Mouse (Mus musculus) left cerebral cortex, adult 9 months (tissue): ENCODE results near the gene Ints7.

Experiments used
- DNase-seq, 2 experiments: peaks; one replicate each; pipeline ENCODE4 v3.0.0; 2022; ENCODE audit warnings: low spot score in 2 of 2

Gene Ints7

DNA sequence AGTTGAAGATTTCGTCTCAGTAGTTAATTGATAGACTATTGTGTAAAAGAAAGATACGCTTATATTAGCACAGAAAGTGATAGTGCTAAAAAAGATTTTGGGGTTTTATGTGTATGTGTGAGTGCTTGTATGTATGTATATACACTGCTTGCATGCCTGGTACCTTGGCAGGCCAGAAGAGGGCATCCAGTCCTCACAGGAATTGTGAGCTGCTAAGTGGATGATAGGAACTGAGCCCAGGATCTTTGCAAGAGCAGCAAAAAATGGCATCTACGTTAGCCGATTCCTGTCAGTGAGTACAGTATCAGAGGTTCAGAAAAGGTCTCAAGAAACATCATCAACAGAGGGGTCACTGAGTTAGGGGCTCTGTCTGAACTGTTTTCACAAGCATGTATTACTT lies 9.0 kb downstream of the Ints7 start:
- no peak for DNase-seq

DNA sequence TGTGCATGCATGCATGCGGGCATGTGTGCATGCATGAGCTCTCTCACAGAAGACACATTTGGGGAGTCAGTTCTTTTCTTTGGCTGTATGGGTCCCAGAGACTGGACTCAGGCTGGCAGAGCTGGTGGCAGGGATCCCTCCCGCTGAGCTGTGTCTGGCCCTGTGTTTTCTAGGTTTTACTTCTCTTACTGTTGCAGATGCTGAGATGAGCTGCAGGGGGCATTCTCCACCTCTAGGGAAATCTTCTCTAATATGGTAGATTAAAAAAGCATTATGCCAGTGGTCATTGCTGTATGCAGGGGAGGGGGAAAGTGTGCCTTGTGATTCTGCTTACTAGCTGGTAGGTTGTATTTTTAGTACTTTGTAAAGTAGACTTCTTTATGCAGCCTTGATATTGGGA lies 10.3 kb downstream of the Ints7 start:
- DNase-seq = peak in 1 of 2 experiments; percentile 18

DNA sequence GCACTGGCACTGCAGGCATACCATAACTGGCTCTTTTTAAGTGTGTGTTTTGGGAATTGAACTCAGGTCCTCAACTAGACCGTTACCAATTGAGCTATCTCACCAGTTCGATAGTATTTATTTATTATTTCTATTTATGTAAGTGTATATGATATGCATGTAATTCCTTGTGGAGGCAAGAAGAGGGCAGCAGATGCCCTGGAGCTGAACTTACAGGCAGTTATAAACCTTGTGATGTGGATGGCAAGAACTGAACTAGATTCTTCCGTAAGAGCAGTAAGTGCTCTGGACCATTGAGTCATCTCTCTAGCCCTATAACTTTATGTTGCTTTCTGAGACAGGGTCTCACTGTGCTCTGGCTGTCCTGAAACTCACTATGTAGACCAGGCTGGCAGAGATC lies 11.6 kb downstream of the Ints7 start:
- no peak for DNase-seq

- no peak for DNase-seq
Measured at GRCm38 (mm10) chr1:191588749-191589148, 13.3 kb downstream of the Ints7 start.

- DNase-seq = peak in 1 of 2 experiments; percentile 30
Measured at GRCm38 (mm10) chr1:191592016-191592720, 16.7 kb downstream of the Ints7 start.

GRCm38 (mm10) chr1:191596076-191596475 lies 20.6 kb downstream of the Ints7 start:
- DNase-seq = no peak

- no peak for DNase-seq
Measured at GRCm38 (mm10) chr1:191599210-191599609, 23.8 kb downstream of the Ints7 start.

DNA sequence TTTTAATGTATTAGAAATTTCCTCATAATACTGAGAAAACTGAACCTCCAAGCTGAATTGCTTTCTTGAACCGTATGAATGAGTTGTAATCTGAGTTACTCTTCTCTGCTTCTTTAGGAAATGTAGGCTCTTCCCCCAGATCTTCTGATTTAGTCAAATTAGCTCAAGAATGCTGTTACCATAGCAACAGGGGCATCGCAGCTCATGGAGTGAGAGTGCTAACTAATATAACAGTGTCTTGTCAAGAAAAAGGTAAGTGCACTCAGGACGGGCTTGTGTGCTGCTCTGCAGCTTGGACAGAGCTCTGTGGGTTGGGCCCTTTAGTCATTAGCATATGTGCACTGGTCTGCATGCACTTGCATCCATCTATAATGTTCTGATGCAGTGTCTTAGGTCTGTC lies 29.3 kb downstream of the Ints7 start:
- peak in 1 of 2 experiments; percentile 44 for DNase-seq

DNA sequence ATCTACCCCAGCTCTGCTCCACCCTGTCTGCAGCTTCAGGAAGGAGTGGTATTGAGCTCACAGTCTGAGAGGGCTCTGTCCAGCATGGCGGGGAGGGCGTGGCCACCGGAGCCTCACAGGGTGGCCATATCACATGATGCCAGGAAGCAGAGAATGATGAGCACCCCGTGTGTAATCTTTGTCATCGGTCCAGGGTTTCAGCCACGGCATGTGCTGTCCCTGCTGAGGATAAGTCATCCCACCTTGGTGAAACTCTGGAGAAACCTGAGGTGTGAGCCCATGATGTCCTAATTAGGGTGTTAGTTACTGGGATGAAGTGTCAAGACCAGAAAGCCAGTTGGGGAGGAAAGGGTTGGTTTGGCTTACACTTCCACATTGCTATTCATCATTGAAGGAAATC lies 33.6 kb downstream of the Ints7 start:
- DNase-seq = no peak

DNA sequence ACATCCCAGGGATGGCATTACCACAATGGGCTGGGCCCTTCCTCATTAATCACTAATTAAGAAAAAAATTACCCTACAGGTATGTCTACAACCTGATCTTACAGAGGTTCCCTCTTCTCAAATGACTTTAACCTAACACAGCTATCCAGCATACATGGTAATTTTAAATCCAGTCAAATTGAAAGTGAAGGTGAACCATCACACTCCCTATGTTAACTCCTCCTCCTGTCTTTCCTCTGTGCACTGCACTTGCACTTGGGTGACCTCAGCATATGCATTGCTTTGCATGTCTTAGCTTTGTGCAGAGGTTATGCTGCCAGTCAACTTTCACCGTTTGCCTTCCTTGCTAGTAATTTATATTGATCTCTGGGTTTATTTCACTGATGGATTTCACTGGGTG lies 34.1 kb downstream of the Ints7 start:
- no peak for DNase-seq

DNA sequence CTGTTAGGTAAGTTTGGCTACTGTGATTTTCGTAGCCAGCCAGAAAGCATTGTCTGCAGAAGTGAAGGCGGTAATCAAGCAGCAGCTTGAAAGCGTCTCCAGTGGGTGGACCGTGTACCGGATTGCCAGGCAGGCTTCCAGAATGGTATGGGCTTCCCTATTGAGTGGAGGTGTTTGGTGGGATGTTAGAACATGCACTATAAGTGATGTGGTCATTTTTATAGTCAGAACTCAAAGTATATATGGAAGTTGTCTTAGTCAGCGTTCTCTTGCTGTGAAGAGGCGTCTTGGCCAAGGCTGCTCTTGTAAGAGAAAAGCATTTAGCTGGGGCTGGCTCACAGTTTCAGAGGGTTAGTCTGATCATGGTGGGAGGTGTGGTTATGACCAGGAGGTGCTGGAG lies 34.9 kb downstream of the Ints7 start:
- DNase-seq = peak; percentile 58 to 80

- DNase-seq = peak in 1 of 2 experiments; percentile 47
Measured at GRCm38 (mm10) chr1:191611686-191612085, 36.2 kb downstream of the Ints7 start.

GRCm38 (mm10) chr1:191612877-191613276 lies 37.4 kb downstream of the Ints7 start:
- DNase-seq = no peak

DNA sequence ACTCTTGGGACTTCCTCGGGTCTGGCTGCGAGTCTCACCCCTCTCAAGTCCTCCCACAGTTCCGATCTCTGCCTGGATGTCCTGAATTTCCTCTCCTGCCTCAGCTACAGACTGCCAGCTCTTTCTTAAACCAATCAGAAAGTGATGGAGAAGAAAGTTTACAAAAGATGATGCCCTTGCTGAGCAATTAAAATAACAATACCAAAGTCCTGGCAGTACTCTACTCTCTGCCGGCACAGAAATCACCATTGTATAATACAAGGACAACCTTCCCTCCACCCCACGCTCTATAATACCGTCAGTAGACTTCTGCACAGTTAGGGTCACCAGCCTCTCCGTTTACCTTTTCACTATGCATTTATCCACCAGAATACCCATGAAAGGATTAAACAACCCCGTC lies 40.8 kb downstream of the Ints7 start:
- DNase-seq = no peak

GRCm38 (mm10) chr1:191617589-191617988 lies 42.2 kb downstream of the Ints7 start:
- DNase-seq = no peak

GRCm38 (mm10) chr1:191618067-191618766 lies 42.8 kb downstream of the Ints7 start:
- DNase-seq = no peak

- DNase-seq = no peak
Measured at GRCm38 (mm10) chr1:191621096-191621495, 45.7 kb downstream of the Ints7 start.

GRCm38 (mm10) chr1:191622801-191623200 lies 47.4 kb downstream of the Ints7 start:
- peak in 1 of 2 experiments; percentile 35 for DNase-seq

GRCm38 (mm10) chr1:191624492-191624891 lies 49.1 kb downstream of the Ints7 start:
- no peak for DNase-seq

DNA sequence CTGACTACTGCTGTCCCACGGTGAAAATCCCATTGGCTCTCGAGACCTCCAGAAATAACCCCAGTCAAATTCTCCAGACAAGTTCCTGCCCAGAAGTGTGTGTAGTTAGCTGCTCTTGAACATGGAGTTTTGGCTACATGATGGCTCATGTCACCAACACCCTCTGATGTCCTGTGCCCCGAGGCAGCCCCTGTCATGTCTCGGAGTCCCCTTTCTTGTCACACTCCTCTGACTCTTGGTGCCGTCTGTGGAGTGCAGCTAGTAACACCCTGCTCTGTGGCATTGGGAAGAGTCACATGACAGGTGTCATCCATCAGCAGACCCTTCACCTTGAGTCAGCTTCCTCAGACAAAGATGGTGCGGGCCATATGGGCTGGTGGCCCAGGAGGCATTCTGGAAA lies 49.6 kb downstream of the Ints7 start:
- DNase-seq = no peak

DNA sequence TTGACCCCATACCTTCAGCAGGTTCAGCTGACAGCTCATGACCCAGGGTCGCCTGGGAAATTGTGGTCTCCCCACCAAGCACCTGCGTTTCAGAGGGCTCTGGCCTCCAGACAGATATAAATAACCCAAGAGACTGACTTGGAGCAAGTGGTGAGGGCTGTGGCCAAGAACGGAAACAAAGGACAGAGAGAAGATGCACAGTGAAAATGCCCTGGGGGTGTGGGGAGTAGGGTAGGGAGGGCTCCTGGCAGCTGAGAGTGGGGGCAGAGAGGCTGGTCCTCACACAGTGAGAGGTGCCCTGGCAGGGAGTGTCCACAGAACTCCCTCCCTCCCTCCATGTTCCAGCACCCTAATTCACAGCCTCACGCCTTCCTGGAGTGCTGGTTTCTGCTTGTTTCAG lies 50.2 kb downstream of the Ints7 start:
- no peak for DNase-seq

GRCm38 (mm10) chr1:191628457-191629169 lies 53.2 kb downstream of the Ints7 start:
- no peak for DNase-seq

DNA sequence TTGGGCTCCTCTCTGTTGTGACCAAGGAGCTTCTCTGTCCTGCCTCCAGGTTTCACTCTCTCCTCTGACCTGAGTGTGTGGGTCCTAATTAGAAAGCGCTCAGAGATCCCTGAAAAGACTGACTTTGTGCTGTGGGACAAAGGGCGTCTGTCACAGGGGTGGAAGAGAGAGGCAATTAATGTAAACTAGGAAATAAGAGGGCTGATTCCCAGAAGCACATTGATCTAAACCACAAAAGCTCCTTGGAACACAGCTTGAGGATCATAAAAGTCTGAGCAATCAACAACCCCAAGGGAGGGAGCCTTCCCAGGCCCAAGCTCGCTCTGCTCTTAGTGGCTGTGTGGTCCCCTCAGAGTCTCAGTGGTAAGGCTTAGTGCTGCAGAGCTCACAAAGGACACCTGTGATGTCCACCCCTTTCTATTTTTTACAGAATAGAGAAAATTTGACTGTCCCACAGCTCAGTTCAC lies 53.8 kb downstream of the Ints7 start:
- no peak for DNase-seq
